In genomic region chr4:94901780-94902179, GRCm38 (mm10) we compare ENCODE assay signal across 27 mouse cellular contexts. TPM values are rescaled to one million over a fixed set of nuclear protein-coding genes. Genes with fewer than 3 reads are reported as not detected.
DNase-seq lines count a peak whose midpoint lies in the region; ATAC-seq and TF ChIP-seq lines count a peak whose summit lies in the region.
"Had no signal": no experiment of that assay in that cellular context is flagged by ENCODE, and none has a peak within 500 bp of the region (broad histone marks: within the 10 kb centered on the region; RNA-seq: fewer than 3 reads in every experiment).

No protein-coding gene starts in this region.

- TF ChIP-seq POLR2A in CH12.LX (IDR thresholded peaks at IDR 0.05; ENCODE audit: low read depth, low read length): no peak
- no peak for TF ChIP-seq POLR2A in bone marrow macrophage, adult 2 months (IDR thresholded peaks at IDR 0.05; ENCODE audit: borderline replicate concordance, low read depth, low read length)

- H3K4me3 ChIP-seq in CH12.LX (replicated peaks in 1 of 3; ENCODE audit: low read depth in 2 of 3, low read length in 2 of 3, poor library complexity in 1 of 3): no peak overlapping the region
- H3K4me3 ChIP-seq in bone marrow macrophage, adult 2 months (ENCODE audit: insufficient read depth, low read length): peak overlapping the region; percentile 37
- H3K4me3 ChIP-seq in midbrain, embryonic 13.5 days (replicated peaks): no peak overlapping the region
- H3K4me3 ChIP-seq: embryonic facial prominence, embryonic 10.5 days; heart, adult 2 months; heart, embryonic 15.5 days; hindbrain, embryonic 13.5 days had no signal

- TF ChIP-seq RAD21 in CH12.LX (IDR thresholded peaks at IDR 0.05; ENCODE audit: low read depth, low read length): no peak

- H3K79me2 ChIP-seq in CH12.LX (replicated peaks; ENCODE audit: control insufficient read depth, extremely low read depth, insufficient read depth, poor library complexity, severe bottlenecking): no peaks in the 10 kb centered on the region

- H3K27me3 ChIP-seq in CH12.LX (replicated peaks): no peaks in the 10 kb centered on the region
- no peaks in the 10 kb centered on the region for H3K27me3 ChIP-seq in midbrain, embryonic 13.5 days
- H3K27me3 ChIP-seq: heart, embryonic 15.5 days; hindbrain, embryonic 13.5 days had no signal

- peak overlapping the region; percentile 45; the same call in 1 of the 2 replicates for H3K4me2 ChIP-seq in CH12.LX (ENCODE audit: insufficient read depth, low read depth, poor library complexity, severe bottlenecking)
- H3K4me2 ChIP-seq in midbrain, embryonic 13.5 days (replicated peaks): no peak overlapping the region
- H3K4me2 ChIP-seq: heart, embryonic 11.5 days; heart, embryonic 15.5 days; hindbrain, embryonic 13.5 days had no signal

- TF ChIP-seq CTCF in CH12.LX (conservative IDR thresholded peaks at IDR 0.05 in 1 of 2, IDR thresholded peaks at IDR 0.05 in 1 of 2; ENCODE audit: low read depth in 2 of 2, low read length in 2 of 2): no peak
- TF ChIP-seq CTCF in bone marrow macrophage, adult 2 months (IDR thresholded peaks at IDR 0.05; ENCODE audit: low read depth, low read length): no peak

- no peaks in the 10 kb centered on the region for H3K36me3 ChIP-seq in CH12.LX (replicated peaks in 1 of 2; ENCODE audit: control insufficient read depth in 1 of 2, insufficient read depth in 1 of 2, low read length in 1 of 2)
- H3K36me3 ChIP-seq in midbrain, embryonic 13.5 days: no peaks in the 10 kb centered on the region
- H3K36me3 ChIP-seq: embryonic facial prominence, embryonic 10.5 days; G1E; heart, embryonic 15.5 days; hindbrain, embryonic 13.5 days had no signal

- dilution Hi-C loops in CH12.LX (cut with MboI; ENCODE audit: extremely low pct_ligation_motif_present, extremely low pct_unique_long_range_greater_than_20kb, low sequenced_read_pairs): no loop called here

- H3K9me3 ChIP-seq in CH12.LX (replicated peaks; ENCODE audit: low read length): no peaks in the 10 kb centered on the region
- H3K9me3 ChIP-seq in midbrain, embryonic 13.5 days: no peaks in the 10 kb centered on the region
- H3K9me3 ChIP-seq: embryonic facial prominence, embryonic 10.5 days; G1E; heart, embryonic 15.5 days; hindbrain, embryonic 13.5 days had no signal

- peak; percentile 76 for ATAC-seq in megakaryocyte-erythroid progenitor cell, adult 5-6 weeks (replicated peaks; ENCODE audit: low FRiP score, low TSS enrichment, poor library complexity, severe bottlenecking)
- ATAC-seq in midbrain, embryonic 13.5 days: no peak
- ATAC-seq: forebrain, embryonic 16.5 days; hindbrain, postnatal 0 days had no signal

- in situ Hi-C loops in CH12.LX (cut with MboI; ENCODE audit: low pct_ligation_motif_present, low pct_unique_long_range_greater_than_20kb, low sequenced_read_pairs): loop anchor here (25.0 kb wide), 1 partner anchor 214 kb away; no protein-coding TSS in a partner anchor

- H3K9ac ChIP-seq in CH12.LX (ENCODE audit: insufficient read depth, low read depth): no peak overlapping the region
- no peak overlapping the region for H3K9ac ChIP-seq in midbrain, embryonic 13.5 days (replicated peaks)
- H3K9ac ChIP-seq: heart, embryonic 15.5 days; hindbrain, embryonic 13.5 days had no signal

- DNase-seq in kidney, adult 9 months: peak; percentile 5
- DNase-seq in kidney, postnatal 25 days: no peak
- no peak for DNase-seq in CH12.LX (ENCODE audit: extremely low read depth)
- DNase-seq in cerebellum, adult 9-11 months: no peak
- DNase-seq in right cerebral cortex, adult 18-20 months: no peak
- DNase-seq: adrenal gland, postnatal 14 days; cerebellum, adult 11 months; cerebellum, adult 9-10 months; gastrocnemius, postnatal 10 days; heart, adult 2 months; heart, postnatal 14 days; kidney, adult 11 months had no signal

- no peak overlapping the region for H3K27ac ChIP-seq in CH12.LX (ENCODE audit: insufficient read depth, low read depth)
- no peak overlapping the region; the same call in 1 of the 2 replicates for H3K27ac ChIP-seq in bone marrow macrophage, adult 2 months (ENCODE audit: insufficient read depth, low read depth, low read length)
- H3K27ac ChIP-seq in midbrain, embryonic 13.5 days: no peak overlapping the region
- H3K27ac ChIP-seq: embryonic facial prominence, embryonic 10.5 days; heart, adult 2 months; heart, embryonic 15.5 days; hindbrain, embryonic 13.5 days; hindbrain, postnatal 0 days had no signal

- no peak for TF ChIP-seq EP300 in CH12.LX (IDR thresholded peaks at IDR 0.05; ENCODE audit: low read length)

- 79% methylated on average over 3 of the region's 3 CpGs for WGBS in midbrain, embryonic 13.5 days

- no peaks in the 10 kb centered on the region for H3K4me1 ChIP-seq in CH12.LX (ENCODE audit: control insufficient read depth in 1 of 2, insufficient read depth in 2 of 2)
- H3K4me1 ChIP-seq in bone marrow macrophage, adult 2 months (ENCODE audit: control insufficient read depth, insufficient read depth, low read length): peaks cover 8% of the 10 kb centered on the region
- no peaks in the 10 kb centered on the region for H3K4me1 ChIP-seq in midbrain, embryonic 13.5 days (replicated peaks)
- H3K4me1 ChIP-seq: embryonic facial prominence, embryonic 10.5 days; heart, embryonic 15.5 days; hindbrain, embryonic 13.5 days had no signal

TF ChIP-seq in CH12.LX, 34 proteins besides CTCF, POLR2A, EP300 and RAD21:
- TF ChIP-seq JUN (IDR thresholded peaks at IDR 0.05; ENCODE audit: insufficient read depth, low read depth, low read length): no peak
- TF ChIP-seq UBTF (IDR thresholded peaks at IDR 0.05; ENCODE audit: low read depth, low read length): no peak
- TF ChIP-seq E2F4 (IDR thresholded peaks at IDR 0.05; ENCODE audit: insufficient replicate concordance, low read depth, low read length): no peak
- TF ChIP-seq TCF12 (IDR thresholded peaks at IDR 0.05; ENCODE audit: low read depth, low read length): no peak
- TF ChIP-seq CHD1 (IDR thresholded peaks at IDR 0.05; ENCODE audit: low read depth, low read length): no peak
- TF ChIP-seq POLR2AphosphoS2 (IDR thresholded peaks at IDR 0.05; ENCODE audit: low read depth, low read length): no peak
- no peak for TF ChIP-seq MAX (IDR thresholded peaks at IDR 0.05; ENCODE audit: low read length)
- TF ChIP-seq ZC3H11A (IDR thresholded peaks at IDR 0.05; ENCODE audit: low read depth, low read length): no peak
- no peak for TF ChIP-seq MAFK (IDR thresholded peaks at IDR 0.05; ENCODE audit: insufficient replicate concordance, low read length)
- no peak for TF ChIP-seq ZNF384 (IDR thresholded peaks at IDR 0.05; ENCODE audit: low read depth, low read length)
- no peak for TF ChIP-seq IRF4 (IDR thresholded peaks at IDR 0.05; ENCODE audit: low read depth, low read length)
- TF ChIP-seq RCOR1 (conservative IDR thresholded peaks at IDR 0.05; ENCODE audit: low read depth, low read length): no peak
- no peak for TF ChIP-seq USF1 (IDR thresholded peaks at IDR 0.05; ENCODE audit: low read depth, low read length)
- TF ChIP-seq KAT2A (IDR thresholded peaks at IDR 0.05; ENCODE audit: insufficient replicate concordance, low read length): no peak
- TF ChIP-seq NELFE (IDR thresholded peaks at IDR 0.05; ENCODE audit: low read depth, low read length): no peak
- TF ChIP-seq ZKSCAN1 (IDR thresholded peaks at IDR 0.05; ENCODE audit: borderline replicate concordance, low read depth, low read length): no peak
- TF ChIP-seq ELF1 (IDR thresholded peaks at IDR 0.05; ENCODE audit: low read depth, low read length): no peak
- TF ChIP-seq MAZ (IDR thresholded peaks at IDR 0.05; ENCODE audit: low read depth, low read length): no peak
- TF ChIP-seq MYC (IDR thresholded peaks at IDR 0.05; ENCODE audit: low read depth, low read length): no peak

RNA-seq across cellular contexts. Expression of gene Eqtn, which starts 26.9 kb away (rescaled TPM):
- total RNA-seq in CH12.LX (2012; rRNA removed) (not detected in 2 replicates), CH12.LX (2014; rRNA removed) (0.23 TPM in 1 of 2 replicates, not detected in the other)
- 0.50 and 0.52 TPM in 2 replicates for polyA plus RNA-seq in CH12.LX (2012; ENCODE audit: insufficient read length, low read depth)
- 0.52 and 0.97 TPM in 2 replicates for polyA plus RNA-seq in bone marrow macrophage, adult 2 months (2012; ENCODE audit: insufficient read depth, insufficient read length, missing spikeins)
- not detected in 2 replicates for total RNA-seq in megakaryocyte-erythroid progenitor cell, adult 5-6 weeks (2014; fragmentation: Nextera tagmentation)
- 0.50 TPM in 1 of 2 replicates, not detected in the other for total RNA-seq in megakaryocyte-erythroid progenitor cell, adult 5-6 weeks (2017)
- polyA plus RNA-seq in midbrain, embryonic 13.5 days (2015; fragmentation: Nextera tagmentation; extraction: Ambion mirVana): not detected in 2 replicates
- total RNA-seq: adrenal gland, adult 18-20 months; adrenal gland, postnatal 14 days; heart, adult 2 months; hematopoietic stem cell, adult 5-6 weeks; hindbrain, postnatal 0 days had no signal
- polyA plus RNA-seq: embryonic facial prominence, embryonic 14.5 days; forebrain, embryonic 11.5 days; G1E; heart, adult 2 months; heart, embryonic 15.5 days; hindbrain, embryonic 13.5 days; intestine, embryonic 14.5 days had no signal
